Mouse (Mus musculus) spleen, adult 2 months (tissue): ENCODE data around the gene Mrpl37.

Experiments used
- CTCF ChIP-seq: fragments of 200-500 bp; IDR thresholded peaks from 2 replicates; pipeline ENCODE4 v1.5.1; 2011; ENCODE audit warnings: mild to moderate bottlenecking, inconsistent platforms; ENCODE audit not compliant: insufficient read depth, insufficient read length, insufficient replicate concordance; ENCODE audit errors: extremely low read depth
- POLR2A ChIP-seq: fragments of 200-500 bp; IDR thresholded peaks from 2 replicates; pipeline ENCODE4 v1.6.1; 2011; ENCODE audit warnings: low read depth, low read length, inconsistent platforms

- TF ChIP-seq CTCF, result no peak
- TF ChIP-seq POLR2A, result peak; percentile 70
These were observed at the start of gene Mrpl37, which contains the start of gene Cyb5rl for GRCm38 (mm10) chr4:107066252-107067124.
